Mouse (Mus musculus) small intestine, adult 2 months (tissue): ENCODE results near the gene Xpo5. TPM values are rescaled to one million over a fixed set of nuclear protein-coding genes. Genes with fewer than 3 reads are reported as not detected.

Source experiments
- H3K27ac ChIP-seq: fragments of 200-500 bp; 2 replicates; pipeline ENCODE4 v1.5.1; 2012; ENCODE audit warnings: low read depth, low read length, control low read depth, inconsistent platforms; ENCODE audit not compliant: insufficient read depth
- H3K27me3 ChIP-seq: fragments of 200-500 bp; 2 replicates; pipeline ENCODE4 v1.6.1; 2012; ENCODE audit warnings: mild to moderate bottlenecking, moderate library complexity, low read length, inconsistent platforms; ENCODE audit not compliant: control insufficient read depth, insufficient read depth
- H3K36me3 ChIP-seq: fragments of 200-500 bp; 2 replicates; pipeline ENCODE4 v1.6.1; 2012; ENCODE audit warnings: mild to moderate bottlenecking, low read length, control low read depth, inconsistent platforms; ENCODE audit not compliant: control insufficient read depth, insufficient read depth
- H3K4me1 ChIP-seq: fragments of 200-500 bp; 2 replicates; pipeline ENCODE4 v1.6.1; 2012; ENCODE audit warnings: low read length, inconsistent platforms, mixed read lengths; ENCODE audit not compliant: control insufficient read depth, insufficient read depth, insufficient read length
- H3K4me3 ChIP-seq: fragments of 200-500 bp; 2 replicates; pipeline ENCODE4 v1.5.1; 2012; ENCODE audit warnings: low read depth, mild to moderate bottlenecking, control low read depth, inconsistent platforms, low read length, moderate library complexity
- CTCF ChIP-seq: fragments of 200-500 bp; IDR thresholded peaks from 2 replicates; pipeline ENCODE4 v1.5.1; 2012; ENCODE audit warnings: low read depth, mild to moderate bottlenecking, control low read depth, inconsistent platforms, low read length, moderate library complexity, mixed read lengths; ENCODE audit not compliant: insufficient replicate concordance, insufficient read length; ENCODE audit errors: extremely low read depth
- POLR2A ChIP-seq: fragments of 200-500 bp; IDR thresholded peaks from 2 replicates; pipeline ENCODE4 v1.6.1; 2012; ENCODE audit warnings: low read depth, mild to moderate bottlenecking, control low read depth, inconsistent platforms, low read length, moderate library complexity
- WGBS: fragments of 180-500 bp; shearing (Covaris S2); methylation state at CpG from one replicate; pipeline ENCODE4 v1.1.7; 2018; 5-methylcytosine and 5-hydroxymethylcytosine counted together
- polyA plus RNA-seq: library from polyadenylated mRNA; depleted of rRNA; stranded (reverse); fragments of >200 nt; gene quantifications from 2 replicates; pipeline ENCODE4 v1.2.3, GENCODE M21; 2012

The Xpo5 gene
- polyA plus RNA-seq, 1 experiment = 8.4 TPM

DNA sequence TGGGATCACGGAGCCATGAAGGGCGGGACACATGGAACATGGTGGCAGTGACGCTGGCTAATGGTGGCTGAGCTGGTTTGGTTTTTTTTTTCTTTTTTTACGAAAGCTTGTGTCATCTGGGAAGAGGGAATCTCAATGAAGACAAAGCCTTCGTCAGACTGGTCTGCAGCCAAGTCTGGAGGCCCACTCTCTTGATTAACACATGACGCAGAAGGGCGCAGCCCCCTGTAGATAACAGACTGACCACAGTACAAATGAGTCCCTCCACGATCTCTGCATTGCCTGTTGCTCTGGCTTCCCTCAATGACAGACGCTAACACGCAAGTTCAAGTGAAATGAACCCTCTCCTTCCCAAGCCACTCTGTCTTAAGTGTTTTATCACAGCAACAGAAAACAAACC is 72.9 kb downstream of the Xpo5 start:
- Histone ChIP-seq H3K36me3 (peaks cover 17% of the 10 kb centered on the region), H3K4me1 (peaks cover 3% of the 10 kb centered on the region; the same call in 1 of the 2 replicates), H3K27ac (no peak overlapping the region), H3K27me3 (no peaks in the 10 kb centered on the region), H3K4me3 (no peak overlapping the region)
- TF ChIP-seq POLR2A (no peak), CTCF (no peak)
- WGBS = 93% methylated on average over 10 of the region's 10 CpGs

DNA sequence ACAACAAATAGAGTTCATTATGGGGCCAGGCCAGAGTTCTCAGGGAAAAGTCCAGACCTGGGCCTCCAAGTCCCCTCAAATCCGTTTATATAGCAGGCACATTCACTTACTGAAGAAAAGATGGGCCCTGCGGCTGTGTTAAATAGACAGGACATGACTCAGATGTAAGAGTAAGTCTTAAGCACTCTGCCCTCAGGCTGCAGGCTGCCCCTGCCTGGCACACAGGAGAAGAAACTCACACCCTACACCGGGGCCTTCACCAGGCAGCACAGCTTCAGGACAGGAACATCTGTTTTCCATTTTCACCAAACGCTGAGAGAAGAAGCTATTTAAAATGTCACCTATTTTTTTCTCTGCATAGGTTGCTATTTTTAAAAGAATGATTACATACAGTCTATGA is 75.0 kb downstream of the Xpo5 start:
- Histone ChIP-seq H3K27me3 (no peaks in the 10 kb centered on the region), H3K4me3 (no peak overlapping the region), H3K27ac (no peak overlapping the region), H3K4me1 (peaks cover 2% of the 10 kb centered on the region), H3K36me3 (peaks cover 10% of the 10 kb centered on the region)
- TF ChIP-seq CTCF (no peak), POLR2A (no peak)
- 78% methylated on average over 4 of the region's 4 CpGs for WGBS

DNA sequence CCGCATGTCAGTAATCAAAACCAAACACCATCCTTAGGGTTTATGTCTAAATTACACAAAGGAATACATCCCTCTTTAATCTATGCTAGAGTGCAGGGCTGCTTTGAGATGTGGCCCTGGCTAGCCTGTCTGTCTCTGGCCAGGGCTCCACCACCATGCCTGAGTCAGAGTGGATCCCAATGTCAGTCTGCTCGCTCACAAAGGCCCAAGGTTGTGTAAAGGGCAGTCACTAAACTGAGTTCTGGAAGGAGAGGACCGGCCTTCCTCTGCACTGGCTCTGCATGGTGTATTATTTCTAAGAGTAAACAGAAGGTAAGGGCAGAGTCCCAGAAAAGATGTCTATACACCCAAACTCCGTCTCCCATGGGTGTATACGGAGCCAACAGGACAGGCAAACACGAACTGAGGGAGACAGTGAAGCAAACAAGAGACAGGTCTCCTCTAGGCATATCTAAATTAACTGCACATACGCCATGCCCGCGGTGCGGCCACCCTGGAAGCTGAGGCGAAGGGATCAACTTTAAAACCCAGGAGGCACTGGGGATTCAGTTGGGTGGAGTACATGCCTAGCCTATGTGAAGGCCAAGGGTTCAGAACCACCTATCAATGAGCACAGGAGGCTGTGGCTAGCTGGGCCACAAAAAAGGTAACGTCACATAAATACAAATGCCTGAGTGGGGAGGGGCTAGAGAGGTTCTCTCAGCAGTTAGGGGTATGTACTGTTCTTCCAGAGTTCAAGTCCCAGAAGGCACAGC is 75.6 kb downstream of the Xpo5 start:
- 92% methylated on average over 12 of the region's 12 CpGs for WGBS
- H3K4me3 ChIP-seq = no peak overlapping the region
- no peak overlapping the region for H3K27ac ChIP-seq
- H3K27me3 ChIP-seq = no peaks in the 10 kb centered on the region
- peaks cover 3% of the 10 kb centered on the region for H3K4me1 ChIP-seq
- TF ChIP-seq POLR2A (no peak), CTCF (no peak)
- H3K36me3 ChIP-seq = peaks cover 10% of the 10 kb centered on the region

DNA sequence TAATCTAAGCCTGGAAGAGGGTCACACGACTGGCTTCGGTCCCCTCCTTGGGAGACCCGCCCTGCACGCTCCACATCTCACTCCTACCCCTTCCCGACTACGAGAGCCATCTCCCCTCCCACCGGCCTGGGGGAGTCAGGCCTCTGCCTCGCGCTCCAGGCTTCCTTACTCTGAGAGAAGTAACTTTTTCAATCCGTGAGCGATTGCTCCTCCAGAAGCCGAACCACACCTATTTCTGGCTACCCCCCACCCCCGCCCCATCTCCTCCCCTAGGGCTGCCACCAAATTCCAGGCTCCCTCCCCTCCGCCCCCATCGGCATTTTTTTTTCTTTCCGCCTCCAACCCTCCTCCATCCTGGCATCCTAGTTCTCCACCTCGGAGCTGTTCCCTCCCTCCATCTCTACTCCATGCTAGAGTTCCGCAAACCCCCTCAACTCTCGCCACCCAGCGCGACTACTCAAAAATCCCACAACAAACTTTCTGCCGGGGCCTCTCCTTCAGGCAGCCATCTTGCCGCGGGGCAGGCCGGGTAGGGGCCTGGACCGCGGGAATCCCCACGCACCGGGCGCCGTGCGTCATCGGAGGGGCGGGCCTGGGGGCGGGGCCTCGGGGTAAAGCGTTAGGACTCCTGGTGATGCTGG is 80.0 kb downstream of the Xpo5 start, which contains the start of gene Tjap1:
TSS of gene Tjap1 (minus strand) at position 544 of the 641 bp plus-strand sequence.
- under 1% methylated on average over 37 of the region's 37 CpGs for WGBS

DNA sequence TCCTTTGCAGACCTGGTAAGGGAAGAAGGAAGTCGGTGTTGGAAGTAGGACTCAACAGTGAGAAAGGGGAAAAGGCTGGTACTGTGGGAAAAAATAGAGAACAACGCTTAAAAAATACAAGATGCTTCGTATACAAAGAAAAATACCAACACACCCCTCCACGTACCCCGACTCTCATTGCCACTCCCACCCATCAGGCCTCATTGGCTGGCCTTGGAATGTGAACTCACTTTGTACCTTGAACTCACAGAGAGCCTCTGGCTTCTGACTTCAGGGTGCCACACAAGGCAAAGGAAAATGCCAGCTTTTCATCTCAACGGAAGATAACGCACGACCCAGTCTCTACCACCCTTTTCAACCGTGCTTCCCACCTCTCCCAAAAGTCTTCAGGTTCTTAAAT is 80.6 kb downstream of the Xpo5 start:
- H3K4me3 ChIP-seq = peak overlapping the region; percentile 22
- peak overlapping the region; percentile 67 for H3K27ac ChIP-seq

More for the DNA sequence above, 80.0 kb downstream of the Xpo5 start, which contains the start of gene Tjap1:
- Histone ChIP-seq H3K27me3 (no peaks in the 10 kb centered on the region), H3K27ac (peak within 1 kb of the TSS; percentile 67), H3K36me3 (peaks cover 6% of the 10 kb centered on the region), H3K4me1 (peaks cover 7% of the 10 kb centered on the region), H3K4me3 (peak within 1 kb of the TSS; percentile 98)
- TF ChIP-seq CTCF (no peak), POLR2A (peak; percentile 65; the same call in 1 of the 2 replicates)

DNA sequence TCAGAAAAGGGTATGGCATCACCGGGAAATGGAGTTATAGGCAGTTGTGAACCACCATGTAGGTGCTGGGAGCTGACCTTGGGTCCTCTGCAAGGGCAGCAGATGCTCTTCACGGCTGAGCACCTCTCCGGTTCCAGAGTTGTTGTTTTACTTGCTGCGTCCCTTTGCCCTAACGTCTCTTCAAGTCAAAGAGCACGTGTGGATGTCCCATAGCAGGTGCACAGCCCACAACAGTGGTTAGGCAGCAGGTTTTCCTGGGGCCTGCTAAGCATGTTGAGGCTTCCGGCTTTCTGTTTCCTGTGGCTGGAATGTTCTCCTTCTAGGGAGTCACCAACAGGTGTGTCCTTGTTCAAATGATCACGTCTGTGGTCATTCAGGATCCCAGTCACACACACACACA is 81.3 kb downstream of the Xpo5 start:
- H3K27me3 ChIP-seq = no peaks in the 10 kb centered on the region
- WGBS = 87% methylated on average over 8 of the region's 8 CpGs
- H3K36me3 ChIP-seq = peaks cover 4% of the 10 kb centered on the region; the same call in 1 of the 2 replicates
- H3K4me1 ChIP-seq = peaks cover 9% of the 10 kb centered on the region
- H3K27ac ChIP-seq = no peak overlapping the region
- no peak for TF ChIP-seq POLR2A
- TF ChIP-seq CTCF = no peak
- H3K4me3 ChIP-seq = no peak overlapping the region

More for the DNA sequence above, 80.6 kb downstream of the Xpo5 start:
- no peaks in the 10 kb centered on the region for H3K27me3 ChIP-seq
- TF ChIP-seq POLR2A (no peak), CTCF (no peak)
- peaks cover 7% of the 10 kb centered on the region for H3K4me1 ChIP-seq
- WGBS = 13% methylated on average over 9 of the region's 9 CpGs
- H3K36me3 ChIP-seq = peaks cover 4% of the 10 kb centered on the region; the same call in 1 of the 2 replicates

DNA sequence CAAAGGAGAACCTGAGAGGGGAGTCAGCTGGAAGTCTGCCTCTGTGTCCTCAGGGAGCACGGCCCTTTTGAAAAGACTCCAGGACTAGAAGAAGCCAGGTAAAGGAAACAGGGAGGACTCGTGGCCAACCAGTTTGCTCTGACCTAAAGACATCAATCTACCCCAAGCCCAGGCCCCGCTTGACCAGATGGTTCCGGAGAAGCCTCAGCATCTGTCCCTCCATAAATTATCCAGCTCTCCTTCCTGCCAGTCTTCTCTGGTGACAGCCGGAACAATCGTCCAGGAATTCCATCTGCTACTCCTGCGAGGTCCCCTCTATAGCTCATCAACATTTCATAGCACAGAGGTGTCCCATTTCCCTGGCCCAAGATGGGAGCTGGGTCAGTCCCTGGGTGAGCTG is 82.1 kb downstream of the Xpo5 start:
- TF ChIP-seq CTCF = no peak
- no peak for TF ChIP-seq POLR2A
- H3K4me1 ChIP-seq = peaks cover 9% of the 10 kb centered on the region
- peaks cover 3% of the 10 kb centered on the region; the same call in 1 of the 2 replicates for H3K36me3 ChIP-seq
- no peaks in the 10 kb centered on the region for H3K27me3 ChIP-seq
- 74% methylated on average over 7 of the region's 7 CpGs for WGBS
- no peak overlapping the region for H3K4me3 ChIP-seq
- no peak overlapping the region for H3K27ac ChIP-seq
